Mouse (Mus musculus) heart, adult 2 months (tissue): ENCODE results near the gene Gpx3. TPM values are rescaled to one million over a fixed set of nuclear protein-coding genes. Genes with fewer than 3 reads are reported as not detected.
A peak's percentile ranks its signal among the peaks of the same experiment; 100 is the strongest.

Experiments
- DNase-seq, 2 experiments: peaks; one replicate each; pipeline ENCODE4 v3.0.0; 2021
- H3K27ac ChIP-seq: fragments of 200-600 bp; 2 replicates; pipeline ENCODE4 v1.8.1; 2022
- H3K27me3 ChIP-seq: fragments of 200-500 bp; 2 replicates; pipeline ENCODE4 v1.6.1; 2012; ENCODE audit warnings: mild to moderate bottlenecking, low read length, inconsistent platforms, mixed read lengths; ENCODE audit not compliant: control insufficient read depth, insufficient read depth
- H3K36me3 ChIP-seq: fragments of 200-500 bp; 2 replicates; pipeline ENCODE4 v1.6.1; 2012; ENCODE audit warnings: low read length, inconsistent platforms; ENCODE audit not compliant: control insufficient read depth, insufficient read depth
- H3K4me1 ChIP-seq: fragments of 200-500 bp; 2 replicates; pipeline ENCODE4 v1.6.1; 2011; ENCODE audit warnings: low read length; ENCODE audit not compliant: control insufficient read depth, insufficient read depth
- H3K4me3 ChIP-seq: fragments of 200-600 bp; 2 replicates; pipeline ENCODE4 v1.8.1; 2022
- H3K79me2 ChIP-seq: fragments of 200-500 bp; replicated peaks from 2 replicates; pipeline ENCODE4 v1.6.1; 2012; ENCODE audit warnings: mild to moderate bottlenecking, inconsistent platforms, low read length, moderate library complexity, mixed read lengths; ENCODE audit not compliant: control insufficient read depth, insufficient read depth
- H3K9ac ChIP-seq: fragments of 200-500 bp; 2 replicates; pipeline ENCODE4 v1.6.1; 2012; ENCODE audit warnings: low read depth, mild to moderate bottlenecking, control low read depth, inconsistent platforms, low read length, mixed read lengths
- CTCF ChIP-seq: fragments of 200-600 bp; IDR thresholded peaks from 2 replicates; pipeline ENCODE4 v1.8.1; 2022; ENCODE audit warnings: antibody characterized with exemption, mild to moderate bottlenecking, moderate library complexity
- EP300 ChIP-seq: fragments of 200-500 bp; IDR thresholded peaks from 2 replicates; pipeline ENCODE4 v1.6.1; 2011; ENCODE audit warnings: low read depth, low read length, control low read depth; ENCODE audit not compliant: insufficient read depth
- POLR2A ChIP-seq: fragments of 200-500 bp; IDR thresholded peaks from 2 replicates; pipeline ENCODE4 v1.6.1; 2011; ENCODE audit warnings: mild to moderate bottlenecking, low read depth, low read length, control low read depth; ENCODE audit not compliant: insufficient read depth
- WGBS: fragments of 180-500 bp; shearing (Covaris S2); methylation state at CpG from one replicate; pipeline ENCODE4 v1.1.7; 2018; 5-methylcytosine and 5-hydroxymethylcytosine counted together
- intact Hi-C: fragments of 180-260 bp; cut with DNase I; formaldehyde crosslinking; loops from one replicate; pipeline ENCODE4 v1.15.1; 2025
- polyA plus RNA-seq: library from polyadenylated mRNA; depleted of rRNA; stranded (reverse); fragments of >200 nt; gene quantifications from 2 replicates; pipeline ENCODE4 v1.2.3, GENCODE M21; 2012
- total RNA-seq, 2 experiments: library from RNA; stranded (reverse); gene quantifications; 2 replicates each; pipeline ENCODE4 v1.2.3; 2021

Gpx3 gene
- total and polyA plus RNA-seq, 3 experiments: 219 to 401 (median 246) TPM

- H3K4me3 ChIP-seq: no peak overlapping the region
Observed at GRCm38 (mm10) chr11:54861471-54862420, 40.5 kb upstream of the Gpx3 start.

GRCm38 (mm10) chr11:54862621-54863520 lies 39.4 kb upstream of the Gpx3 start:
- Histone ChIP-seq H3K36me3 (peaks cover 2% of the 10 kb centered on the region), H3K27ac (no peak overlapping the region), H3K4me1 (peaks cover 1% of the 10 kb centered on the region; the same call in 1 of the 2 replicates), H3K27me3 (no peaks in the 10 kb centered on the region), H3K79me2 (no peaks in the 10 kb centered on the region), H3K9ac (no peak overlapping the region), H3K4me3 (no peak overlapping the region)
- TF ChIP-seq POLR2A (no peak), EP300 (0 out of 2 replicates have a peak, but pooled peaks have one; percentile 68)
- intact Hi-C loops: loop anchor here (5.0 kb wide), 1 partner anchor 341 kb away; the partner anchor contains the start of gene Rapgef6
- 31% methylated on average over 10 of the region's 10 CpGs for WGBS
- DNase-seq: peak in 1 of 2 experiments; percentile 68

More at GRCm38 (mm10) chr11:54861471-54862420, 40.5 kb upstream of the Gpx3 start:
- 88% methylated on average over 5 of the region's 5 CpGs for WGBS
- TF ChIP-seq CTCF (no peak), EP300 (no peak), POLR2A (no peak)
- no peak for DNase-seq
- Histone ChIP-seq H3K36me3 (no peaks in the 10 kb centered on the region), H3K9ac (no peak overlapping the region), H3K79me2 (no peaks in the 10 kb centered on the region), H3K27me3 (no peaks in the 10 kb centered on the region), H3K27ac (no peak overlapping the region), H3K4me1 (peaks cover 1% of the 10 kb centered on the region; the same call in 1 of the 2 replicates)
- intact Hi-C loops: loop anchor here (2.0 to 5.0 kb wide), 3 partner anchors 61 to 339 kb away; partner anchors contain the start of genes Cdc42se2 and Rapgef6

- intact Hi-C loops: no loop called here
Observed at GRCm38 (mm10) chr11:54865330-54866085, 36.7 kb upstream of the Gpx3 start.

GRCm38 (mm10) chr11:54866119-54867048 lies 35.9 kb upstream of the Gpx3 start, which contains the start of gene Hint1:
Gene Hint1 (plus strand): TSS chr11:54866383.
- Histone ChIP-seq H3K27ac (peak within 1 kb of the TSS; percentile 98), H3K9ac (peak within 1 kb of the TSS; percentile 91), H3K4me3 (peak within 1 kb of the TSS; percentile 71), H3K27me3 (no peaks in the 10 kb centered on the region), H3K4me1 (peaks cover 4% of the 10 kb centered on the region), H3K36me3 (peaks cover 2% of the 10 kb centered on the region), H3K79me2 (no peaks in the 10 kb centered on the region)
- under 1% methylated on average over 107 of the region's 107 CpGs for WGBS
- DNase-seq: peak; percentile 97
- TF ChIP-seq CTCF: peak; percentile 50
- peak; percentile 46; the same call in 1 of the 2 replicates for TF ChIP-seq EP300
- peak; percentile 94 for TF ChIP-seq POLR2A
- intact Hi-C loops: no loop called here

More at GRCm38 (mm10) chr11:54865330-54866085, 36.7 kb upstream of the Gpx3 start:
- TF ChIP-seq POLR2A (no peak), CTCF (no peak), EP300 (no peak)
- WGBS: 82% methylated on average over 6 of the region's 6 CpGs
- H3K36me3 ChIP-seq: peaks cover 2% of the 10 kb centered on the region
- H3K79me2 ChIP-seq: no peaks in the 10 kb centered on the region
- H3K27ac ChIP-seq: peak overlapping the region; percentile 98
- H3K4me3 ChIP-seq: peak overlapping the region; percentile 71
- H3K4me1 ChIP-seq: peaks cover 4% of the 10 kb centered on the region
- no peaks in the 10 kb centered on the region for H3K27me3 ChIP-seq
- no peak for DNase-seq
- no peak overlapping the region for H3K9ac ChIP-seq
